Mouse (Mus musculus) colon, adult 2 months (tissue): ENCODE results near the gene Armc9. TPM values are rescaled to one million over a fixed set of nuclear protein-coding genes. Genes with fewer than 3 reads are reported as not detected.

Experiments used
- polyA plus RNA-seq: library from polyadenylated mRNA; depleted of rRNA; stranded (reverse); fragments of >200 nt; gene quantifications from 2 replicates; pipeline ENCODE4 v1.2.3, GENCODE M21; 2012; rRNA removed

Armc9 gene
- 2.5 and 3.1 TPM in 2 replicates for polyA plus RNA-seq

DNA sequence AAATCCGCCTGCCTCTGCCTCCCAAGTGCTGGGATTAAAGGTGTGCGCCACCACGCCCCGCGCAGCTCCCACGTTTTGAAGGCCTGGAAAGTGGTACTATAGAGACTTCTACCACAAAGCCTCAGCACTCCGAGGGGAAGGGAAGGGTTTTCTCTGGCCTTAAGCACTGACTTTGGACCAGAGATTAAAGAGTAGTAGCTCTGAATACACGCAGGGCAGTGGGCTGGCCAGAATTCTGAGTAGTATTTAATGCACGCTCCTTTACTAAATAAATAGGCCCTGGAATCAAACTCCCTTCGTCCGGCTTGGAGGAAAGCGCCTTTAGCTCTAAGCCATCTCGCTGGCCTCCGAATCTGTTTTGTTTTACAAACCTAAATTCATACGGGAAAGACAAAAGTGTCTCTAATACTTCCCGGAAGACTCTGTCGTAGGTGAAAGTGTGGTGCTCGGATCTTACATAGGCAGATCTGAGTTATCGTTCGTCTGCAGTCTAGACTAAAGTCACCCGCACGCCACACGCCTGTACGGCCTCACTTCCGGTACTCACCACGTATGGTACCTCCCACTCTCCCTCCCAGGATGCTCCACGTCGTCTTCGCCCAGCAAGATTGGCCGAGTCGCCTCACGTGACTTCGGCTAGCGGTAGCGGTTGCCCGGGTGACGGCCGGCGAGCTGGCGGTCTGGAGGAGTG, at the start of gene Armc9:
TSS of gene Armc9 (plus strand) at position 648 of the 691 bp plus-strand sequence.

GRCm38 (mm10) chr1:86111779-86112178, 42.8 kb upstream of the Armc9 start, which contains the start of gene Htr2b:
Htr2b (minus strand) TSS chr1:86111970.

DNA sequence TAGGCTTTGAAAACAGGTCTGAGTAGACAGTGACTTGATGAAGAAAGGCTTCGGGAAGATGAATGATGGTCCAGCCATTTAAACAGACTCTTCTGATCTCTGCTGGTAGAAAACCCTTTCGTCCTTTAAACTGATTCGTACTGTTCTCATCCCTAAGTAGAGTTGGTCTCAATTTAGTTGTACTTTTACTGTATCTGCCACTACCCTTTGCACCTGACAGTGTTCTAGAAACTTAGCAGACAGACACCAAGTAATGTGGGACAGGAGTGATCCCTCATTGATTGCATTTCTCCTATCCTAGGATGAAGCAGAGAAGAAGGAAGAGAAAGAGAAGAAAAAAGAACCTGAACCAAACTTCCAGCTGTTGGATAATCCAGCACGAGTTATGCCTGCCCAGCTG, 21.2 kb upstream of the Armc9 start, which contains the start of gene Gm21972:
TSS of gene Gm21972 (plus strand) at position 301 of the 400 bp plus-strand sequence.

DNA sequence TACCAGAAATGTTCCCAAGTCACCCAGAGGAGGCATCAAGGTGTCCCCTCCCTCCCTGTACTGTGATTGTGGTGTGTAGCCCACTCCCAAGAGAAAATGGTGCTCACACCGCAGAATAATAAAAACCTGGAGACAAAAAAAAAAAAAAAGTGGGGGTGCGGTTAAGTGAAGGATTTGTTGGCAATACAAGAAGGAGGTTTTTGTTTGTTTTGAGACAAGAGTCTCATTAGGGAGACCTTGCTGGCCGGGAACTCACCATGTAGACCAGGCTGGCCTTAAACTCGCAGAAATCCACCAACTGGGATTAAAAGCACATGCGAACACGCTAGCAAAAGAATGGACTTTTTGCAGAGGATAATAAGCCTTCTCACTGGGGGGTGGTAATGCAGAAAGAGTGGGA, 148.0 kb downstream of the Armc9 start, which contains the start of gene B3gnt7:
TSS of gene B3gnt7 (plus strand) at position 301 of the 400 bp plus-strand sequence.

Other genes with a start within 250 kb of the Armc9 start
- gene 4933407L21Rik, start 226.3 kb upstream of the Armc9 start, polyA plus RNA-seq = 0.06 TPM in 1 of 2 replicates, not detected in the other
- 0.42 and 0.54 TPM in 2 replicates for gene Gpr55, start 193.8 kb upstream of the Armc9 start, polyA plus RNA-seq
- not detected in 2 replicates for gene Spata3, start 138.0 kb upstream of the Armc9 start, polyA plus RNA-seq
- gene 2810459M11Rik, start 108.9 kb upstream of the Armc9 start, polyA plus RNA-seq = 32.6 and 39.8 TPM in 2 replicates
- 23.3 and 29.8 TPM in 2 replicates for gene Psmd1, start 90.4 kb upstream of the Armc9 start, polyA plus RNA-seq
- gene Htr2b, start 42.8 kb upstream of the Armc9 start, polyA plus RNA-seq = 1.9 and 3.2 TPM in 2 replicates
- gene Gm21972, start 21.1 kb upstream of the Armc9 start, polyA plus RNA-seq = 0.62 TPM in 1 of 2 replicates, not detected in the other
- gene B3gnt7, start 148.1 kb downstream of the Armc9 start, polyA plus RNA-seq = 723 and 920 TPM in 2 replicates
- gene Ncl, start 204.6 kb downstream of the Armc9 start, polyA plus RNA-seq = 4.1 and 7.6 TPM in 2 replicates